Mouse (Mus musculus): ENCODE measurements around the gene Ninj2.

Ninj2 gene

GRCm38 (mm10) chr6:120199638-120200394 lies 106.7 kb downstream of the Ninj2 start:
- DNase-seq (ENCODE audit: low spot score) = no peak

DNA sequence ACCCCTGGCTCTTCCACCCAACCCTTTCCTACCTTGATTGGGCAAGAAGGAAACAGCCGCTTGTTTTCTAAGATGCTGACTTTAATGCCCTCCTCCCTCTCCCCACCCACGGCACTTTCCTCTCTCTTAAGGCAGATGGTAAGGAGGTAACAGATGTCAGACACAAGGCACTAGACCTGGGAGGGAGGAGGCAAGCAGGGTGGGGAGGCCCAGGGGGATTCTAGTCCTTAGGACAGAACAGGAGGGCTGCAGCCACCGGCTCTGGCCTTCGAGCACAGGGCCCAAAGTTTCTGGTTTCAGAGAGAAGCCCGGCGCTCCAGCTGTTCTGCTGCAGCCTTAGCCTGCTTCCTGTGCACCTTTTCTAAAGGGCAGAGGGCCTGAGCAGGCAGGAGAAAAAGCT lies 108.8 kb downstream of the Ninj2 start:
- DNase-seq (ENCODE audit: low spot score) = no peak

DNA sequence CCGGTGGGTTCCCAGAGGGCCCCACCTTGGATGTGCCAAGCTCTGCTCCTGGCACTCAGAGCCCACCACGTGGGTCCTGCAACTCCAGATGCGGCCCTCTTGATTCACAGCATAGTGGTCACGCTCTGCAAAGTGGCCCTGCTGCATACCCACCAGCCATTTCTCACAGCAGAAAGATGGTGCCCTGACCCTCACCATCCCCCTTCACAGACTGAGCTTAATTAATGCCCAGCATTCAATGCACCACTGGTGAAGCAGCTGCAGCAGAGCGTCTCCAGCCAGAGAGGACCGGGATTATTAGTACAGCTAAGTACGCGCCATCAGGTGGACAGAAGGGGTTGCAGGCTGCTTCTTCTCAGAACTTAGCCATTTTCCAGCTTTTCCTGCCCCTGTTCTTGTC lies 109.3 kb downstream of the Ninj2 start:
- DNase-seq (ENCODE audit: low spot score) = no peak

DNA sequence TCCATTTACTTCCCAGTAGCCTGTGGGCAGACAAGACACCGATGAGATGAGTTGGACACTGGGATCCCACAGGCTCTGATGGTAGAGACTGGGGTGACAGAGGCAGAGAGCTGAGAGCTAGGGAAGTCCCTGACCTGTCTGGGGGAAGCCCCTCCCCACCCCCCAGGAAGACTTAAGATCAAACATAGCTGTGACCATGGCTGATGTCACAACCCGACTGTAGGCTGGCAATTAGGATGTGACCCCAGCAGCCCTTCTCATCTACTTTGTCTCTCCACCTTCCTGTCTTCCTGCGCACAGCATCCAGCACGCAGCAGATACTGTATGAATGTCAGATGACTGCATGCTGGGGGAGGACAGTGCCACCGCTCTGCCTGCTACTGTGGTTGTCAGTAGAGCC lies 113.4 kb downstream of the Ninj2 start:
- no peak for DNase-seq (ENCODE audit: low spot score)

DNA sequence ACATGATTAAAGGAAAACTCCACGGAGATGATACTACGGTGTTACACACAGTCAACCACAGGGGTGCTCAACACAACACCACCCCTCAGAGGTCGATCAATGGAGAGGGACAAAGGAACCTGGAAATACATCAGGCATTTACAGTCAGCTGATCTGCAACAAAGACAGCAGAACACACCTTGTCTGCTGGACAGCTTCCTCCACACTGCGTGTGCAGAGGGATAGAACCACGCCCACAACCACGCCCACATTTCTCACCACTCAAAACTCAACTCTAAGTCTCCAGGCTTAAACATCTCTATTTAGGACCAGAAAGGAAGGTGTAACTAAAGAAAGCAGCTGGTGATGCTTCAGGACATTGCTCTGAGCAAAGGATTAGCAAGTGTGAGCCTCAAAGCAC lies 118.4 kb downstream of the Ninj2 start:
- no peak for DNase-seq (ENCODE audit: low spot score)

DNA sequence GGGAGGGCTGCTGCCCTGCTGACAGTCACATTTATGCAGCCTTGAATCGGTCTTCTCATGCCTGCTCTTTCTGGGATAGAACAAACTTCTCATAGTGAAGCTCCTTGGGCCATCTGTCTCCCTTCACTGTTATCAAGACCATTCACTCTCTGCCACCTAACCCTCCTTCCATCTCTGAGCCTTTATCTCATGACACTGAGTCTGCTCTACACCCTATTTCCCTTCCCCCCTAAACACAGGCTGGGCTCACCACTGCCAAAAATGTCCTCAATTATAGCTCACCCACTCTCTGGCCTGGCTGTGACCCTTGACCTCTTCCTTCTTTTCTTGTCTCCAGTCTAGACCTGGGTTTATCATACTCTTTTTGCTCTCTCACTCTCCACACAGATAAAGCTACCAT lies 123.6 kb downstream of the Ninj2 start:
- no peak for DNase-seq (ENCODE audit: low spot score)

GRCm38 (mm10) chr6:120219281-120219680 lies 126.1 kb downstream of the Ninj2 start:
- DNase-seq (ENCODE audit: low spot score) = no peak

DNA sequence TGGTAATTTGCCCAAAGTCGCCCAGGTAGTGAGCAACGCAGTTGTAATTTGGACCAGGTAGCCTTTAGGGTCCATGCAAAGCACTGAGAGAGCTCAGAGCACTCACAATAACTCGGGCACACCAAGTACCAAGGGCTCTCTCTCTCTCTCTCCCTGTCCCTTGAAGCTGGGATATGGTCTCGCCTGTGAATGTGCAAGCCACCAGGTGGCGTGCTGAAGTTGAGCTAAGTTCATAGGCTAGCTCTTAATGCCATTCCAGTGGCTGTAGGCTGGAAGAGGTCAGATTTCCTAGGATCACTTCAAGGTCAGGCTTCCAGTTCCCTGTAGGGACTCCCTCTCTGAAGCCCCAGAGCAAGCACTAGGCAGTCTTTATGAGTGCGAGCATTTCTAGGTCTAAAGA lies 129.5 kb downstream of the Ninj2 start:
- DNase-seq (ENCODE audit: low spot score) = no peak

DNA sequence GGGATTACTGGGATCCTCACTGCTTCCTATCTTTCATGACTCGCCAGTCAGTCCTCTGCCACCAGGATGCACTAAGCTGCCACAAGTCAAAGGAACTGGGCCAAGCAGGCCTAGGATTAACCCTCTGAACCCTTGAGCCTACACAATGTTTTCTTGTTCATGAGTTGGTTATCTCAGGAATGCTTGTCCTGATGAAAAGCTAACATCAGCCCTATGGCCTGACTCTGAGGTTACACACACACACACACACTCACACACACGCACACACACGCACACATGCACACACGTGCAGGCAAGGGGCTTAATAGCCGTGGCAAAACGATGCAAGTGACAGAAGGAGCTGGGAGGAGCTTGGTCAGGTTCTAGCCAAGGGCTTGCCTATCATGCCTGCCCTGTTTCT lies 132.2 kb downstream of the Ninj2 start:
- DNase-seq (ENCODE audit: low spot score) = no peak

DNA sequence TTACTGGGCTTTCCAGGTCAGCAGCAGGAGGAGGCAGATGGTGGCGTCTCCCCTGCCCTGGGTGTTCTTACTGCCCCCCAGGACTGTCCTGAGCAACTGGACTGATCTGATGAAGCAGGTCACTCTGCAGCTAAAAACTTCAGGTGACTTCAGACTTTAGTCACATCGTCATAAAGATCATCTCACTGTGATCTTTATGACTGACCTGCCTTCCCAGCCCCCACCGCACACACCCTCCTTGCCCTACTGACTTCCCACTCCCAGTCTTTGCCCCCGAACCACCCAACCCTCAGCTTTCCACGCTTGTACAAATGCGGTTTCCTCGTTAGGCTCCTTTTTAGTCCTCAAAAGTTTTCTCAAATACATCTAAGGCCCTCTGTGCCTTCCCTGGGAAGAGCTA lies 133.9 kb downstream of the Ninj2 start:
- no peak for DNase-seq (ENCODE audit: low spot score)

DNA sequence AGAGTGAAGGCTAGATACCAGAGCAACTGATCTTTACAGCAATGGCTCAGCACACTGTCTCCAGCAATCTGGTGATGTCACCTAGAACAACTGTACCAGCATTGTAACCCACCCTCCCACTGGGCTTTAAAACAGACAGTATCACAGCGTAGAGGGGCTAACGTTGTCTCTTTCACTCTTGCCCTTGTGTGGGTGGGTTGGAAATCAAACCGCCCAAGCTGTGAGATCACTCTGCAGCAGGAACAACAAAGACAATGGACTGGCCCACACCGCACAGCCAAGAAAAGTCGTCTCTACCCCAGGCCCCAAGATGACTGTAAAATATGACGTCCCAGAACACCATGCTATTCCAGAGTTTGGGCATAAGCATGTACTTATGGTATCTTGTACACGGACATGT lies 136.7 kb downstream of the Ninj2 start:
- no peak for DNase-seq (ENCODE audit: low spot score)

GRCm38 (mm10) chr6:120230441-120230840 lies 137.3 kb downstream of the Ninj2 start:
- DNase-seq (ENCODE audit: low spot score) = no peak

GRCm38 (mm10) chr6:120232885-120233284 lies 139.7 kb downstream of the Ninj2 start:
- no peak for DNase-seq (ENCODE audit: low spot score)

DNA sequence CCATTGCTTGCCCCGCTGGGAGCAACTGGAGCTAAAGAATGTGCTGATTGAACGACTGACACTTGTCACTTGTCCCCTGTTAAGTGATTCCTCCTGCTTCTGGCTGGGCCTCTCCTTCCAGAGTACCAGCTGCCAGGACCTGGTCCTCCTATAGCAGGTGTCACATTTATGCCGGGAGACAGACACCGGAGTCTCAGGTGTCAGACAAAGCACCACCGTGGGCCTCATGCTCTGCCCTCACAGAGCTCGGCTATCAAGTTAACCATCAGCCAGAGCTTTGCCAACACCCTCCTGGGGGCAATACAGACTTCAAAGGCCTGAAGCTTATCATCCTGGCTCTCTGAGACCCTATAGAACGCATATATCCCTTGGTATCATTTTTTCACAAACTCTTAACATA lies 142.7 kb downstream of the Ninj2 start:
- DNase-seq (ENCODE audit: low spot score) = no peak

GRCm38 (mm10) chr6:120240461-120240860 lies 147.3 kb downstream of the Ninj2 start:
- DNase-seq (ENCODE audit: low spot score) = no peak

DNA sequence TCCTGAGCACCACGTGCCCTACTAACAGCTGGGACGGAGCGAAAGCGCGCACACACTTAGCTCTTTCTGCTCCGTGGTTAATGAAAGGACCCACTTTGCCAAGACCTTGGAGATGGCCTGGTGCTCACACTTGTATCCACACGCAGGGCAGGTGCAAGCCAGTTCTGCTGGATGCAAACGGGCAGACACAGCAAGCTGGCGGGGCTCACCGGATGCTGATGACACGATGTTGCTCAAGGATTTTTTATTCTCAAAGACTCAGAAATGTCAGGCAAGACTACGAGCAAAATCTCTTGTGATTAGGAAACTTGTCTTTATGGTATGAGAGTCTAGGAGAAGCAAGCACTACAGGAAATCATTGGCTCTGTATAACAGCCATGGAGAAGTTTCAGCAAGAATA lies 148.3 kb downstream of the Ninj2 start:
- DNase-seq (ENCODE audit: low spot score) = no peak

- DNase-seq (ENCODE audit: low spot score) = no peak
Measured at GRCm38 (mm10) chr6:120242530-120242929, 149.4 kb downstream of the Ninj2 start.

GRCm38 (mm10) chr6:120243250-120243649 lies 150.1 kb downstream of the Ninj2 start:
- no peak for DNase-seq (ENCODE audit: low spot score)

DNA sequence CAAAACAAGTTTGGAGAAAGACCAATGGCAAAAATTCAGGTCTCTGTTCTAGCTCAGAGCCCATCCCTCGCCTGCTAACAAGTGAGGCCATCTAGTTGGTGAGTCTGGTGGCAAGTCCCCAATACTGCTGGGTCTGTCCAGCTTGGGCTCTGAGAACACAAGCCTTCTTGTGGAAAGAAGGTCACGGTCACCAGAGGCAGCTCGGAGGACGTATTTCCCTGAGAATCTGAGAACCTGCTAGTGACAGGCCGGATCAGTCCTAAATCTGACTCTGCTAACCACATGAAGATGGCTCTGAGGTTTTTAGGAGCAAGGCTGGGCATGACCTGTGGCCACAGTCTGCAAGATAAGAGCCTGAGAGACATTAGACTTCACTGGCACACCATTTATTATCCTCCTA lies 153.5 kb downstream of the Ninj2 start:
- no peak for DNase-seq (ENCODE audit: low spot score)

DNA sequence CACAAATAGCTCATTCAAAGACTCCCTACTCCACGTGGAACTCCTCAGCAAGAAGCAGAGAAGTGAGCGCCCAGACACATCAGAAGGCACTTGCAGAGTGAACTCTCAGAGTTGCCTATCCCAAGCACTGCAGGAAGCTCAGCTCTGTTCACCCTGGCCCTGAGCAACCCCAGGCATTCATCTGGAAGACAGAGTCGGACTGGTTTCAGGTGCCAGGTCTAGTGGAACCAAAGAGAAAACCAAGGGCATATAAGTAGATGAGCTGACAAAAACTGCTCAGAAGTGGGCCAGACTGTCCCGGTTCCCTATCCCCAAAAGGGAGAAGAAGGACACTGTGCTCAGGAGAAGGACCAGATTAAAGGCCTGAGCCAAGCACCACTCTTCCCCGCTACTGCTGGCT lies 156.7 kb downstream of the Ninj2 start:
- no peak for DNase-seq (ENCODE audit: low spot score)

All from urinary bladder, postnatal 10 days (tissue).